Mouse (Mus musculus) testis, adult 2 months (tissue): ENCODE measurements around the gene Otulin. TPM values are rescaled to one million over a fixed set of nuclear protein-coding genes. Genes with fewer than 3 reads are reported as not detected.

Experiments used
- H3K27ac ChIP-seq: fragments of 200-500 bp; 2 replicates; pipeline ENCODE4 v1.5.1; 2012; ENCODE audit warnings: low read depth, low read length; ENCODE audit not compliant: control insufficient read depth, insufficient read depth
- H3K27me3 ChIP-seq: fragments of 200-500 bp; 2 replicates; pipeline ENCODE4 v1.6.1; 2012; ENCODE audit warnings: mild to moderate bottlenecking, low read length, moderate library complexity; ENCODE audit not compliant: control insufficient read depth, insufficient read depth
- H3K36me3 ChIP-seq: fragments of 200-500 bp; 2 replicates; pipeline ENCODE4 v1.6.1; 2012; ENCODE audit warnings: mild to moderate bottlenecking, low read length; ENCODE audit not compliant: control insufficient read depth, insufficient read depth
- H3K4me1 ChIP-seq: fragments of 200-500 bp; 2 replicates; pipeline ENCODE4 v1.6.1; 2012; ENCODE audit warnings: low read length; ENCODE audit not compliant: control insufficient read depth, insufficient read depth
- H3K4me3 ChIP-seq: fragments of 200-500 bp; 2 replicates; pipeline ENCODE4 v1.5.1; 2012; ENCODE audit warnings: low read depth, mild to moderate bottlenecking, low read length, moderate library complexity, mixed read lengths; ENCODE audit not compliant: control insufficient read depth
- CTCF ChIP-seq: fragments of 200-500 bp; IDR thresholded peaks from 2 replicates; pipeline ENCODE4 v1.5.1; 2012; ENCODE audit warnings: low read depth, mild to moderate bottlenecking, inconsistent platforms, low read length, moderate library complexity; ENCODE audit not compliant: control insufficient read depth, insufficient read depth, insufficient replicate concordance
- POLR2A ChIP-seq: fragments of 200-500 bp; IDR thresholded peaks from 2 replicates; pipeline ENCODE4 v1.6.1; 2012; ENCODE audit warnings: low read depth, mild to moderate bottlenecking, inconsistent platforms, low read length, moderate library complexity; ENCODE audit not compliant: control insufficient read depth
- polyA plus RNA-seq: library from polyadenylated mRNA; depleted of rRNA; stranded (reverse); fragments of >200 nt; gene quantifications from 2 replicates; pipeline ENCODE4 v1.2.3, GENCODE M21; 2012

Gene Otulin
- polyA plus RNA-seq, 1 experiment, result 11.2 TPM

- no peaks in the 10 kb centered on the region for H3K27me3 ChIP-seq
- H3K36me3 ChIP-seq, result no peaks in the 10 kb centered on the region
- H3K4me1 ChIP-seq, result no peaks in the 10 kb centered on the region
- TF ChIP-seq CTCF (no peak), POLR2A (no peak)
- H3K27ac ChIP-seq, result no peak overlapping the region
- no peak overlapping the region for H3K4me3 ChIP-seq
These were observed 97.5 kb downstream of the Otulin start for GRCm38 (mm10) chr15:27533036-27533435.

- no peaks in the 10 kb centered on the region for H3K27me3 ChIP-seq
- no peaks in the 10 kb centered on the region for H3K4me1 ChIP-seq
- no peak overlapping the region for H3K4me3 ChIP-seq
- no peak for TF ChIP-seq POLR2A
- TF ChIP-seq CTCF, result no peak
- H3K36me3 ChIP-seq, result no peaks in the 10 kb centered on the region
- H3K27ac ChIP-seq, result no peak overlapping the region
These were observed 100.5 kb downstream of the Otulin start for GRCm38 (mm10) chr15:27530023-27530422.

- Histone ChIP-seq H3K27ac (no peak overlapping the region), H3K4me1 (no peaks in the 10 kb centered on the region), H3K4me3 (no peak overlapping the region), H3K27me3 (no peaks in the 10 kb centered on the region), H3K36me3 (no peaks in the 10 kb centered on the region)
- TF ChIP-seq POLR2A (no peak), CTCF (no peak)
These were observed 101.6 kb downstream of the Otulin start for GRCm38 (mm10) chr15:27528896-27529295.

GRCm38 (mm10) chr15:27525233-27526005, 105.1 kb downstream of the Otulin start:
- no peak for TF ChIP-seq POLR2A
- no peak for TF ChIP-seq CTCF
- H3K27me3 ChIP-seq, result no peaks in the 10 kb centered on the region
- H3K36me3 ChIP-seq, result no peaks in the 10 kb centered on the region
- H3K4me3 ChIP-seq, result no peak overlapping the region
- no peak overlapping the region for H3K27ac ChIP-seq
- H3K4me1 ChIP-seq, result no peaks in the 10 kb centered on the region

- Histone ChIP-seq H3K36me3 (no peaks in the 10 kb centered on the region), H3K4me3 (no peak overlapping the region), H3K27ac (no peak overlapping the region), H3K4me1 (no peaks in the 10 kb centered on the region; the same call in 1 of the 2 replicates), H3K27me3 (no peaks in the 10 kb centered on the region)
- TF ChIP-seq CTCF (no peak), POLR2A (no peak)
These were observed 110.6 kb downstream of the Otulin start for GRCm38 (mm10) chr15:27519857-27520256.

GRCm38 (mm10) chr15:27518026-27518425, 112.5 kb downstream of the Otulin start:
- H3K27ac ChIP-seq, result no peak overlapping the region
- no peaks in the 10 kb centered on the region for H3K27me3 ChIP-seq
- TF ChIP-seq CTCF (no peak), POLR2A (no peak)
- no peaks in the 10 kb centered on the region; the same call in 1 of the 2 replicates for H3K4me1 ChIP-seq
- H3K36me3 ChIP-seq, result no peaks in the 10 kb centered on the region
- H3K4me3 ChIP-seq, result peak overlapping the region; percentile 66

- Histone ChIP-seq H3K4me1 (no peaks in the 10 kb centered on the region; the same call in 1 of the 2 replicates), H3K36me3 (no peaks in the 10 kb centered on the region), H3K4me3 (peak overlapping the region; percentile 12), H3K27me3 (no peaks in the 10 kb centered on the region), H3K27ac (peak overlapping the region; percentile 25)
- TF ChIP-seq CTCF (no peak), POLR2A (no peak)
These were observed 113.6 kb downstream of the Otulin start for GRCm38 (mm10) chr15:27516927-27517326.

GRCm38 (mm10) chr15:27508982-27509381, 121.5 kb downstream of the Otulin start:
- Histone ChIP-seq H3K27ac (no peak overlapping the region), H3K4me1 (no peaks in the 10 kb centered on the region), H3K4me3 (no peak overlapping the region), H3K36me3 (no peaks in the 10 kb centered on the region), H3K27me3 (no peaks in the 10 kb centered on the region)
- TF ChIP-seq POLR2A, result no peak
- TF ChIP-seq CTCF, result no peak
